Mouse (Mus musculus) forebrain, postnatal 0 days (tissue): ENCODE results near the gene Ash1l. TPM values are rescaled to one million over a fixed set of nuclear protein-coding genes. Genes with fewer than 3 reads are reported as not detected.
A peak's percentile ranks its signal among the peaks of the same experiment; 100 is the strongest.

ENCODE experiments used
- ATAC-seq: fragments of 200-750 bp; cut with Nextera tagmentation; 2 replicates; pipeline ENCODE4 v1.8.0; 2017; ENCODE audit warnings: mild to moderate bottlenecking, moderate library complexity
- DNase-seq: peaks from one replicate; pipeline ENCODE4 v3.0.0-alpha.2; 2015
- H3K27ac ChIP-seq: fragments of 300-500 bp; sonication (generic); 2 replicates; pipeline ENCODE4 v1.5.1; 2014; ENCODE audit warnings: low read depth, mild to moderate bottlenecking, antibody characterized with exemption, low read length, moderate library complexity, mixed read lengths
- H3K27me3 ChIP-seq: fragments of 300-500 bp; sonication (generic); 2 replicates; pipeline ENCODE4 v1.6.1; 2014; ENCODE audit warnings: mild to moderate bottlenecking, low read length, mixed read lengths; ENCODE audit not compliant: insufficient read depth
- H3K36me3 ChIP-seq: fragments of 300-500 bp; sonication (generic); 2 replicates; pipeline ENCODE4 v1.6.1; 2014; ENCODE audit warnings: mild to moderate bottlenecking, moderate library complexity; ENCODE audit not compliant: insufficient read depth
- H3K4me1 ChIP-seq: fragments of 300-500 bp; sonication (generic); 2 replicates; pipeline ENCODE4 v1.6.1; 2014; ENCODE audit warnings: antibody characterized with exemption; ENCODE audit not compliant: insufficient read depth
- H3K4me2 ChIP-seq: fragments of 300-500 bp; sonication (generic); 2 replicates; pipeline ENCODE4 v1.6.1; 2014; ENCODE audit warnings: low read depth, mild to moderate bottlenecking, moderate library complexity
- H3K4me3 ChIP-seq: fragments of 300-500 bp; sonication (generic); 2 replicates; pipeline ENCODE4 v1.5.1; 2014; ENCODE audit warnings: low read depth, low read length, mixed read lengths
- H3K9ac ChIP-seq: fragments of 300-500 bp; sonication (generic); 2 replicates; pipeline ENCODE4 v1.6.1; 2014; ENCODE audit warnings: mild to moderate bottlenecking
- H3K9me3 ChIP-seq: fragments of 300-500 bp; sonication (generic); 2 replicates; pipeline ENCODE4 v1.6.1; 2016; ENCODE audit warnings: low read length
- CTCF ChIP-seq: sonication (generic); IDR thresholded peaks from 2 replicates; pipeline ENCODE4 v1.5.1; 2016; ENCODE audit warnings: antibody characterized with exemption, control low read depth, low read depth
- WGBS: fragments of 180-500 bp; shearing (Covaris S2); extraction: QIAGEN DNeasy Blood & Tissue Kit; methylation state at CpG from one replicate; pipeline ENCODE4 v1.1.7; 2014; 5-methylcytosine and 5-hydroxymethylcytosine counted together
- polyA plus RNA-seq: library from polyadenylated mRNA; unstranded; fragments of >200 nt; fragmentation: Nextera tagmentation; extraction: Ambion mirVana; gene quantifications from 2 replicates; pipeline ENCODE4 v1.2.1, GENCODE M21; 2015
- total RNA-seq: library from RNA; depleted of rRNA; stranded (reverse); fragments of >200 nt; gene quantifications from 2 replicates; pipeline ENCODE4 v1.2.3, GENCODE M21; 2014

The Ash1l gene
- total and polyA plus RNA-seq, 2 experiments from 2014 or later = 12.8 to 28.9 TPM

DNA sequence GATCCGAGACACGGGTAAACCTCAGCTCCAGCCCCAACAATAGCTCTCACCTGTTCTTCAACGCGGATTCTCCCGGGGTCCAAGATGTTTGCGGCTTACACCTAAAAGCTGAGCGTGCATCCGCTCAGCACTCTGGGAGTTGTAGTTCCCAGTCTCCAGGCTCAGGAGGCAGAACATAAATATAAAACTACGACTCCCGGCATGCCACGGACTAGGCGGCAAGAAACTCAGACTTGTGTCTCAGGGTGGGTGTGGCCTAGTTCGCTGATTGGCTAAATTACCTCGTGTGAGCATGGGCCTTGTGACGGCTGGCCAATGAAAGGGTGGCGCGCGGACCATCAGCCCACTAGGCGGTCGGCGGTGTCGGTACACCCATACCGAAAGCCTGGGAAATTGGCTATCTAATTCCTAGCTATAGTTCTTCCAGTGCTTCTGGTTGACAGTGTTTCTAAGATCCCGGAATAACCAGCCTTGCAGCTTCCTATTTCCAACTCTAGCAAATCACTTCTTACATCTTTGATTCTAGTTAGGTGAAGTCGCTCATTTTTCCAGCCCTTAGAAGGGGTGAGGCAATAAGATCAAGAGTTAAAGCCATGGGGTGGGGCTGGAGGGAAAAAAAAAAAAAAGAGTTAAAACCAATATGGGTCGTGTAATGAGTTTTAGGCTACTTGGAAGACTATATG, 151.5 kb downstream of the Ash1l start, which contains the start of gene Fdps:
TSS of gene Fdps (minus strand) at position 148 of the 683 bp plus-strand sequence.
- no peaks in the 10 kb centered on the region for H3K27me3 ChIP-seq
- H3K36me3 ChIP-seq = peaks cover 23% of the 10 kb centered on the region
- ATAC-seq (peak; percentile 100), DNase-seq (peak; percentile 98)
- TF ChIP-seq CTCF = peak; percentile 56
- no peaks in the 10 kb centered on the region for H3K9me3 ChIP-seq
- H3K4me3 ChIP-seq = peak within 1 kb of the TSS; percentile 61
- H3K27ac ChIP-seq = peak within 1 kb of the TSS; percentile 55
- H3K4me1 ChIP-seq = peaks cover 15% of the 10 kb centered on the region; the same call in 1 of the 2 replicates
- WGBS = under 1% methylated on average over 26 of the region's 26 CpGs
- peak within 1 kb of the TSS; percentile 50 for H3K9ac ChIP-seq
- peak within 1 kb of the TSS; percentile 78 for H3K4me2 ChIP-seq

DNA sequence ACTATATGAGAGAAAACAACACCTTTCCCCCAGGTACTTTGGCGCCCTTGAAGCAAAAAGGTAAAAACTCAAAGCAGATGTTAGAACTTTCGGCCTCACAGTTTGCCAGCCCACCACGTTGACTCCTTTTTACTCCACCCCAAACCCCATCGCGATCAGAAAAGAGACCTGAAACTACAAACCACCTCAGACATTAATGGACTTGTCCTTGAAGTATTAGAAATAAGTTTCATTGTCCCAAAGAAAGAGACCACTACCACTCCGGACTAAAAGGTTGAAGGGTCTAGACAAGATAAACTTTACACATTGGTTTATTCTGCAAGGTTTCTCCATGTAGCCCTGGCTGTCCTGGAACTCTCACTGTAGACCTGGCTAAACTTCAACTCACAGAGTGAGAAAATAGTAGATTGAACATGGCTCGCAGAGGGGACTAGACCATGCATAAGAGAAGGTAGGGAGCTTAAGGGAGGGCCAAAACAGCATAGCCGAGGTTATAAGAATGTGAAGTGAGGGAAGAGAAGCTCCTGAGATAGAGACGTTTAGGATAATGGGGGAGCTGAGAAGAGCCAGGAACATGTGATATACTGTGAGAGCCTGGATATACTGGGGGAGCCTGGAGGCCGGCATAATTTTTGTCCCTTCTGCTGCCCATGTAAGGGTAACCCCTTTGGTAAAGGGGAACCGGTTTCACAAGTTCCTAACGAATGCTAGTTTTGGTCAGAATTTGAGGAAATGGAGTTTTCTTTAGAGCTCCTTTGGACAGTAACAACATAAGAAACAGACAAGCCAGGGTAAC, 152.3 kb downstream of the Ash1l start:
- WGBS = 65% methylated on average over 12 of the region's 12 CpGs
- no peak for DNase-seq
- H3K27me3 ChIP-seq = no peaks in the 10 kb centered on the region
- H3K4me2 ChIP-seq = peak overlapping the region; percentile 78
- peaks cover 16% of the 10 kb centered on the region for H3K36me3 ChIP-seq
- H3K4me1 ChIP-seq = peaks cover 15% of the 10 kb centered on the region; the same call in 1 of the 2 replicates
- ATAC-seq = no peak
- 0 out of 2 replicates have a peak overlapping the region, but pooled peaks have one; percentile 35 for H3K27ac ChIP-seq
- TF ChIP-seq CTCF = no peak
- no peak overlapping the region for H3K9ac ChIP-seq
- H3K4me3 ChIP-seq = peak overlapping the region; percentile 61
- no peaks in the 10 kb centered on the region for H3K9me3 ChIP-seq

DNA sequence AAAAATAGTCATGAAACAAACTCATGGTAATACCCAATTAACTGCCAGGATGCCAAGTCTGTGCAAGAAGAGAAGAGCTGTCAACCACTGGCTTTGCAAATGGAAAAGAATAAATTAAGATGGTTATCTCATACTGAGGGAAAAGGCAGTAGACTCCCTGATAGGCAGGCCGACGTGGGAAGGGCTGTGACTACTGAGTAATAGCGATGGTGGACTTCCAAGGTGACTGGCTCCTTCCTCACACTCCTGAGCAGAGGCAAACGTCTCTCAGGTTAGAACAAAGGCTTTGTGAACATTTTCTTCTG, 152.8 kb downstream of the Ash1l start:
- peaks cover 15% of the 10 kb centered on the region; the same call in 1 of the 2 replicates for H3K4me1 ChIP-seq
- TF ChIP-seq CTCF = no peak
- H3K9me3 ChIP-seq = no peaks in the 10 kb centered on the region
- H3K27ac ChIP-seq = no peak overlapping the region
- ATAC-seq = no peak
- 75% methylated on average over 4 of the region's 4 CpGs for WGBS
- H3K27me3 ChIP-seq = no peaks in the 10 kb centered on the region
- no peak overlapping the region for H3K9ac ChIP-seq
- peaks cover 11% of the 10 kb centered on the region for H3K36me3 ChIP-seq
- no peak overlapping the region for H3K4me3 ChIP-seq
- no peak for DNase-seq
- H3K4me2 ChIP-seq = no peak overlapping the region

DNA sequence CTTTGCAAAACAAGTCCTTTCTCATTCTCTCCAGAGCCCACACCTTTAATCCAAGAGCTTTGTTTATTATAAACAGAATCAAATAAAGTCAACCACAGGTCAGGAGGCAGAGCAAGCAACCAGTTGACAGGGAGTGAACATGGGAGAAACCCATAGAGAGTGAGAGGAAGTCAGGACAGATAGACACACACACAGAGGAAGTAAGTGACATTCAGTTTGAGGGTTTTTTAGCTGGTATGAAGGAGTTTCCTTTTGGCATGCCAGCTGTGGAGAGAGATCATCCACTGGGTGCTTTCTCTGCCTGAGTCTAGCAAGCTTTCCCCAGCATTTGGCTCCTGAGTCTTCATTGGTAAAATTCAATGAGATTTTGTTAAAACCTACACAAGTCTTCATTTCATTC, 156.5 kb downstream of the Ash1l start:
- Histone ChIP-seq H3K36me3 (no peaks in the 10 kb centered on the region), H3K9me3 (no peaks in the 10 kb centered on the region), H3K27ac (no peak overlapping the region), H3K4me1 (no peaks in the 10 kb centered on the region), H3K4me2 (no peak overlapping the region), H3K4me3 (no peak overlapping the region), H3K27me3 (no peaks in the 10 kb centered on the region), H3K9ac (no peak overlapping the region)
- ATAC-seq (no peak), DNase-seq (no peak)
- TF ChIP-seq CTCF = no peak

DNA sequence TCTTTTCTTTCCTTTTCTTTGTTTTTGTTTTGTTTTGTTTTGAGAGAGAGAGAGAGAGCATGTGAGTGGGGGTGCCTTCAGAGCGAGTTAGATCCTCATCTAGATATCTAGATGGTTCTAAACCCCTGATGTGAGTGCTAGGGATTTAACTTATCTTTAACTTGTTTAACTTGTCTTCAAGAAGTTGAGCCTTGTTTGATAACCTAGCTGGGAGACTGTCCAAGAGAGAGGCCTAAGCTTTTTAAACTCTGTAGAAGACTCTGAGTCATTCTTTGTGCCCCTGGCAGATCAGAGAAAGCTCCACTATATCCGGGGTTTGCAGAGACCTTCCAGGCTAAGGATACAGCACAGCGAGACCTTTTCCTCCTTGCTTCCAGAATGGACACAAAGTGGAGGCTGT, 157.1 kb downstream of the Ash1l start:
- Histone ChIP-seq H3K4me3 (no peak overlapping the region), H3K36me3 (no peaks in the 10 kb centered on the region), H3K27me3 (no peaks in the 10 kb centered on the region), H3K9me3 (no peaks in the 10 kb centered on the region), H3K4me2 (no peak overlapping the region), H3K9ac (no peak overlapping the region), H3K27ac (no peak overlapping the region), H3K4me1 (no peaks in the 10 kb centered on the region)
- no peak for DNase-seq
- 69% methylated on average over 3 of the region's 3 CpGs for WGBS
- no peak for ATAC-seq
- no peak for TF ChIP-seq CTCF

DNA sequence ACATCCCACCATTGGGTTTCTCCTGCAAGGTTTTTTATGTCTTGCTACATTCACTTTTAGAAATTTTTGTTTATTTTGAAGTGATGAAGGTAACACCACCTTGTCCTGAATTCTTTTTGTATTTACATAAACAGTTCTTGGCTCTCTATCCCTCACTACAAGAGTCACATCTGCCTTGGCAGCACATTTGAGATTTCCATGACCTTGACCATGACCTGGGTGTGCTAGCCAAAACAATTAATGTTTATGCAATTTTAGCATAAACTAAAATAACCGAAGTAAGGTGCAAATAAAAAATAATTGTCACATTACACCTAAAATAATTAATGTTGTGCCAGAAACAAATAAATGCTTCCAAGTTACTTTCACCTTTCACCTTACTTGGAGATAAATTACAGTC, 157.7 kb downstream of the Ash1l start:
- H3K27me3 ChIP-seq = no peaks in the 10 kb centered on the region
- H3K36me3 ChIP-seq = no peaks in the 10 kb centered on the region
- ATAC-seq (no peak), DNase-seq (no peak)
- H3K4me1 ChIP-seq = no peaks in the 10 kb centered on the region
- no peaks in the 10 kb centered on the region for H3K9me3 ChIP-seq
- no peak overlapping the region for H3K4me3 ChIP-seq
- no peak overlapping the region for H3K4me2 ChIP-seq
- H3K27ac ChIP-seq = no peak overlapping the region
- no peak overlapping the region for H3K9ac ChIP-seq
- TF ChIP-seq CTCF = no peak
- WGBS = 70% methylated on average over 1 of the region's 1 CpGs

DNA sequence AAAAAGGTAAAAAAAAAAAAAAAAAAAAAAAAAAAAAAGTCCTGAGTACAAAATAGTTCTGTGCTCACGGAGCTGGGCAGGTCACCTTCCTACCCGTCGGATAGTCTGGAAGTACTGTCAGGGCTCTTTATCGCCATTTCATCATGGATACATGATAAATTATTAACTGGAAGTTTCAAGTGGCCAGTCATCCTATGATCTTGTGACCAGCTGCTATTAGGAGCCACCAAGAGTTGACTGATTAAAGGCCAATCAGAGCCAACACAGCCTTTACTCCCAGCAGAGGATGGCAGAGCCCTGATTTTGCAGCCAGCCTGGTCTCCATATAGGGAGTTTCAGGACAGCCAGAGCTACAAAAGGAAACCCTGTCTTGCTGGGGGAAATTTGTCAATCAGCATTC, 162.6 kb downstream of the Ash1l start:
- ATAC-seq (no peak), DNase-seq (no peak)
- no peaks in the 10 kb centered on the region for H3K9me3 ChIP-seq
- no peaks in the 10 kb centered on the region for H3K4me1 ChIP-seq
- no peak overlapping the region for H3K9ac ChIP-seq
- H3K27ac ChIP-seq = no peak overlapping the region
- H3K27me3 ChIP-seq = no peaks in the 10 kb centered on the region
- 88% methylated on average over 4 of the region's 4 CpGs for WGBS
- H3K4me2 ChIP-seq = no peak overlapping the region
- no peak overlapping the region for H3K4me3 ChIP-seq
- no peaks in the 10 kb centered on the region for H3K36me3 ChIP-seq
- TF ChIP-seq CTCF = no peak
